ENCODE assay signal across 13 mouse cellular contexts in genomic region chr17:29368726-29369125, GRCm38 (mm10). TPM values are rescaled to one million over a fixed set of nuclear protein-coding genes. Genes with fewer than 3 reads are reported as not detected.
DNase-seq lines count a peak whose midpoint lies in the region; ATAC-seq lines count a peak whose summit lies in the region.
"Had no signal": no experiment of that assay in that cellular context is flagged by ENCODE, and none has a peak within 500 bp of the region (broad histone marks: within the 10 kb centered on the region; RNA-seq: fewer than 3 reads in every experiment).

No protein-coding gene starts in this region.

- peak; percentile 24 for DNase-seq in embryo, embryonic 9.5 days (ENCODE audit: extremely low spot score)
- no peak for DNase-seq in embryo, embryonic 10.5 days (ENCODE audit: low spot score)
- no peak for DNase-seq in kidney, adult 11 months
- peak; percentile 41 for DNase-seq in kidney, postnatal 14 days
- peak; percentile 57 to 67 for DNase-seq in lung, postnatal 4 days
- no peak for DNase-seq in urinary bladder, postnatal 25 days (ENCODE audit: low spot score)
- DNase-seq in frontal cortex, postnatal 36 days (ENCODE audit: low spot score in 2 of 2): no peak
- DNase-seq: gastrocnemius, adult 2 months; left cerebral cortex, postnatal 4 days had no signal

- no peaks in the 10 kb centered on the region for H3K27me3 ChIP-seq in kidney, embryonic 16.5 days (ENCODE audit: insufficient read depth, low read length)
- H3K27me3 ChIP-seq: neural tube, embryonic 13.5 days had no signal

- H3K9ac ChIP-seq in kidney, embryonic 16.5 days (replicated peaks; ENCODE audit: low read length): peak overlapping the region; percentile 2; the same call in 1 of the 2 replicates
- H3K9ac ChIP-seq: neural tube, embryonic 13.5 days had no signal

- 18% methylated on average over 7 of the region's 7 CpGs for WGBS in kidney, embryonic 16.5 days

- peak; percentile 32; the same call in 1 of the 2 replicates for ATAC-seq in kidney, embryonic 16.5 days (ENCODE audit: low FRiP score, low TSS enrichment)

- no peak overlapping the region for H3K27ac ChIP-seq in kidney, embryonic 16.5 days (ENCODE audit: low read length)
- H3K27ac ChIP-seq: gastrocnemius, adult 2 months; layer of hippocampus, adult 2 months; neural tube, embryonic 13.5 days had no signal

- peak overlapping the region; percentile 42 for H3K4me2 ChIP-seq in kidney, embryonic 16.5 days (replicated peaks; ENCODE audit: low read depth, low read length)
- H3K4me2 ChIP-seq: neural tube, embryonic 13.5 days had no signal

- H3K9me3 ChIP-seq in kidney, embryonic 16.5 days (ENCODE audit: low read length): no peaks in the 10 kb centered on the region
- H3K9me3 ChIP-seq: megakaryocyte, embryonic 14.5 days; neural tube, embryonic 13.5 days had no signal

- H3K36me3 ChIP-seq in kidney, embryonic 16.5 days (ENCODE audit: insufficient read depth, low read length): no peaks in the 10 kb centered on the region
- H3K36me3 ChIP-seq: neural tube, embryonic 13.5 days had no signal

- H3K4me1 ChIP-seq in kidney, embryonic 16.5 days (ENCODE audit: insufficient read depth, low read length): no peaks in the 10 kb centered on the region
- H3K4me1 ChIP-seq: neural tube, embryonic 13.5 days had no signal

- H3K4me3 ChIP-seq in kidney, embryonic 16.5 days (ENCODE audit: low read length): peak overlapping the region; percentile 5
- H3K4me3 ChIP-seq: gastrocnemius, adult 2 months; layer of hippocampus, adult 2 months; megakaryocyte, embryonic 14.5 days; neural tube, embryonic 13.5 days had no signal

RNA-seq across cellular contexts. Expression of gene Fgd2, which starts 8.0 kb away (rescaled TPM):
- polyA plus RNA-seq in kidney, embryonic 16.5 days (2015; fragmentation: Nextera tagmentation; extraction: Ambion mirVana): 14.4 and 16.2 TPM in 2 replicates

RNA-seq across cellular contexts. Expression of gene Mtch1, which starts 21.0 kb away (rescaled TPM):
- 189 and 316 TPM in 2 replicates for polyA plus RNA-seq in kidney, embryonic 16.5 days (2015; fragmentation: Nextera tagmentation; extraction: Ambion mirVana)

RNA-seq across cellular contexts. Expression of gene Pi16, which starts 51.2 kb away (rescaled TPM):
- polyA plus RNA-seq in kidney, embryonic 16.5 days (2015; fragmentation: Nextera tagmentation; extraction: Ambion mirVana): 2.4 and 3.1 TPM in 2 replicates

Comparison
In these comparisons a context has a peak if more than half of its experiments do, and no peak if none do; other contexts are left out.
1. DNase-seq: peak in embryo, embryonic 9.5 days (single experiment), kidney, postnatal 14 days (single experiment) and lung, postnatal 4 days (2 of 2); none in embryo, embryonic 10.5 days (single experiment), kidney, adult 11 months (single experiment), urinary bladder, postnatal 25 days (single experiment) and frontal cortex, postnatal 36 days (0 of 2).